Mouse (Mus musculus) naive thymus-derived CD4-positive, alpha-beta T cell, adult 2 months (primary cell): ENCODE data around the gene Rassf6.
"Not testable (repeated sequence)": the region's sequence is repeated elsewhere in the genome, so short reads cannot be mapped to it uniquely, and the experiment has no call there.

ENCODE experiments used
- DNase-seq: peaks from one replicate; pipeline ENCODE4 v3.0.0-alpha.2; 2011; ENCODE audit warnings: low read depth

Rassf6 gene

GRCm38 (mm10) chr5:90624708-90625425 lies 15.6 kb downstream of the Rassf6 start:
- no peak for DNase-seq

- DNase-seq = no peak
Measured at GRCm38 (mm10) chr5:90623209-90623608, 17.2 kb downstream of the Rassf6 start.

- DNase-seq = no peak
Measured at GRCm38 (mm10) chr5:90621726-90622125, 18.7 kb downstream of the Rassf6 start.

- no peak for DNase-seq
Measured at GRCm38 (mm10) chr5:90621316-90621715, 19.1 kb downstream of the Rassf6 start.

GRCm38 (mm10) chr5:90617859-90618258 lies 22.6 kb downstream of the Rassf6 start:
- no peak for DNase-seq

- DNase-seq = not testable (repeated sequence)
Measured at GRCm38 (mm10) chr5:90612751-90613150, 27.7 kb downstream of the Rassf6 start.

DNA sequence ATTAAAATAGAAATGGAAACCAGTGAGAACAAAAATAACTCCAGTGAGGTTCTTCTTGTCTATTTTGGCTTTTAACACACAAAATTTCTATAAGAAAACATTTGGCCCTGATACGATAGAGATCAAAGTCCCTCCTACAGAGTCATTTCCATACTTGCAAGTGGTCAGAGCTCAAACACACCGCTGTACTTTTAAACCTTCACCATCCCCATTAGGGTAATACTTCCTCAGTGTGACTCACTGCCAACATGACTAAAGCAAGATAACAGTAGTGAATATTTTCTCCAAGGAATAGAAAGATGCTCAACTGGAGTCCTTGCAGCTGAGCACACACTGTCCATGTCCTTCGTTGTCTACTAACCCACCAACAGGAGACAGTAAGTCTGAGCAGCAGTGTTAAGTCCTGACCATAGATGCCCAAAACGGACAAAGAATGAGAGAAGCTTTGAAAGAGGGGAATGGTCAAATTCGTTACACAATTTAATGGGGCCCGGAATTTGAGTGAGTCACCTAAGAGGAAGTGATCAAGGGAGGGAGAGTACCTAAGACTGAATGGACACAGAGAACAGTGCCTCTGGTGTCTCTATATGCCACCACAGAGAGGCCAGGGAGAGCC lies 28.4 kb downstream of the Rassf6 start:
- DNase-seq = no peak

DNA sequence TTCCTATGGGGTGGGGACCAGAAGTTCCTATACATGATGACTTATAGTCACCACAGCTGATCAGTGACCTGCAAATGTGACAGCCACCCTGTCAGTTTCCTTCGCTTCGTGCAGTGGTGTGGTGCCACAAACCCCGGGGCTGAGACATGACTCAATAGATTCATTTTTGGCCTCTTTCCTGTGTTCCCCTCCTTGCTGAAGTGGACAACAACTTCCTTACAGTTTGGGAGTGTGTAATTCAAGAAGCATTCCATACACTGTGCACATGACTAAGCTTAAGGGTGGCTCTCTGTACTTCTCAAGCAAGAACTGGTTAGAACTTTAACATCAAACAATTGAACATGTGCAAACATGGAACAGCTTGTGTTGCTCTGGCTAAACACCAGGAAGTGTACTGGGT lies 29.1 kb downstream of the Rassf6 start:
- no peak for DNase-seq

- DNase-seq = no peak
Measured at GRCm38 (mm10) chr5:90608906-90609305, 31.6 kb downstream of the Rassf6 start.

DNA sequence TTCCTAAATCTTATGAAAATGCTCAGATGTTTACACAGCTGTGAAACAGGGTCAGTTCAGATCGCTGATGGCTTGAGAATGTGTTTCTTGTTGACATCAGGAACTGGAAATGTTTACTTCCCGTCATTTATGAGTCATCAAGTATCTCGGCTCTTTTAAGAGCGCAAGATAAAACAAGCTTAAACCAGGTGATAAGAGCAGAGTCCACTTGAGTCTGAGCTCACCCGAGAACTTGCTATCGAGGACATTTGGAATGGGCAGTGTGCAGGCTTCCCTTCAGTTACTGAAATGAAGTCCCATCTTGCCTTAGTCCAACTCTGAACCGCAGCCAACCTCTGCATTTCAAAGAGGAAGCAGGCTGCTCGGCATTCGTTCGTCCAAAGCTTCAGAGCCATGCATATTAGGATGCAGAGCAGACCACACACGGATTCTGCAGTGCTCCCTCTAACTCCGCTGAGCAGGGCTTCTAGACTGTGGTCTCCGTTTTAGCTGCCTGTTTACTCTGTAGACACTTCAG lies 37.0 kb downstream of the Rassf6 start:
- DNase-seq = no peak

DNA sequence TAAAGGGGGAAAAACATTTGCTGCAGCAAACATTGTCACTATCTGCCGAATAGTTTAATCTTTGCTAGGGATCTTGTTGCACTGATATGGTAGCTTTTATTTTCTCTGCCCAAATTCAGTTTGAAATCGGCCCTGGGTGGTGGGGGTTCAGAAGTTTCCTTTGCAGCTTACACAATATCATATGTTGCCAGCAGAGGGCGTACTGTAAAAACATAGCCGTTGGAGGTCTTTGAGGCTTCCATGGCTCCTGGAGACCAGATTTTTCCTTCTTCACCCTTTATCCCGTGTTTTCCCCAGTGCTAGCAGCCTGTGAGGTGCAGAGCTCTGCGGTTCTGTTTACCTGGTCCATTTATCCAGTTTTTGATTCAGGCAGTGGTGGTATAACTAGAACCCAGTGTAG lies 39.0 kb downstream of the Rassf6 start:
- peak; percentile 34 for DNase-seq

DNA sequence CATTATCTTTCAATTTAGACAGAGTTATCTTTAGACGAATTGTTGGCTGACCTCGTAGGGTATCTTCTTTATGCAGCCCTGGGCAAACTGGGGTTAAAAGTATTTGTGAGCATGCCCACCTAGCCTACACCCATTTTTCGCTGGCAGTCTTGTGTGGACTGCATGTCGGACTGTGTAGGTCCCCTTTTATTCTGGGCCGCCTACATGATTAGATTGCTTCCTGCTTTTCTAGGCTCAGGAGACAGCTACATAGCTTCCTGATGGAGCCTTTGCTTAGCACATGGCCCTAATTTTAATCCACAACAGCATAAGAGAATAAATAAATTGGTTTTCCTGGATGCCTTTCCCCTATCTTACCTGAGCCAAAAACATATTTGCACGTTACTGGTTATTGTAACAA lies 44.3 kb downstream of the Rassf6 start:
- no peak for DNase-seq

DNA sequence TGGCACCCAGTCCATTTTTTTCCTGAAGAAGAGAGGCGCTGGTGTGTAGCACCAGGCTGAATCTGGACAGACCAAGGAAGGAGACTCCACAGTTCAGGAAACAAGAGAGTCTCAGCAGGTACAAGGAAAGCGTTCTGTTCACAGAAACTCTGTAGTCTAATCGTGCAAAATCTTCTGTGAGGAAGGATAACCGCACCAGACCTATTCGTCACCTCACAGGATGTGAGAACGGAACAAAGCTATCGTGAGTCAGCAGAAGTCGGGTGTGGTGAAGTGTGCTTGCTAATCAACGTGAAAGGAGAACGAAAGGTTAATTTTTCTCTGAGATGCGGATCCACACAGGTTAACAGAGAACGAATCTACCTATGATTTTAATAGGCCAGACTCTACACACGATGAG lies 45.5 kb downstream of the Rassf6 start:
- peak; percentile 18 for DNase-seq

DNA sequence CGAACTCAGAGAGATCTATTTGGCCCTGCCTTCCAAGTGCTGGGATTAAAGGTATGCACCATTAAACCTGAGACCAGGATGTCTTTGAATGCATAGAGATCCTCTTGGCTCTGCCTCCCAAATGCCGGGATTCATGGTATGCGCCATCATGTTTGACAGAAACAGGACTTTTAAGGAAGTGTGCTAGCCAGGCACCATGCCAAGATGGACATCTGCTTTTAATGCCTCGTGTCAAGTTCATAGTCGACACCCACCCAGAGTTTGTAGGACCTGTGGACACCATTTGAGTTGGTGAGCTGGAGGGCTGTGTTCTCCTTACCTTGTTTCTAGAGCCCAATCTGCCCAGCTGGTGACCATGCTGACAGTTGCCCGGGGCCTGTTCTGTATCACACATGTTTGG lies 48.5 kb downstream of the Rassf6 start:
- DNase-seq = no peak

- no peak for DNase-seq
Measured at GRCm38 (mm10) chr5:90590676-90591075, 49.8 kb downstream of the Rassf6 start.

DNA sequence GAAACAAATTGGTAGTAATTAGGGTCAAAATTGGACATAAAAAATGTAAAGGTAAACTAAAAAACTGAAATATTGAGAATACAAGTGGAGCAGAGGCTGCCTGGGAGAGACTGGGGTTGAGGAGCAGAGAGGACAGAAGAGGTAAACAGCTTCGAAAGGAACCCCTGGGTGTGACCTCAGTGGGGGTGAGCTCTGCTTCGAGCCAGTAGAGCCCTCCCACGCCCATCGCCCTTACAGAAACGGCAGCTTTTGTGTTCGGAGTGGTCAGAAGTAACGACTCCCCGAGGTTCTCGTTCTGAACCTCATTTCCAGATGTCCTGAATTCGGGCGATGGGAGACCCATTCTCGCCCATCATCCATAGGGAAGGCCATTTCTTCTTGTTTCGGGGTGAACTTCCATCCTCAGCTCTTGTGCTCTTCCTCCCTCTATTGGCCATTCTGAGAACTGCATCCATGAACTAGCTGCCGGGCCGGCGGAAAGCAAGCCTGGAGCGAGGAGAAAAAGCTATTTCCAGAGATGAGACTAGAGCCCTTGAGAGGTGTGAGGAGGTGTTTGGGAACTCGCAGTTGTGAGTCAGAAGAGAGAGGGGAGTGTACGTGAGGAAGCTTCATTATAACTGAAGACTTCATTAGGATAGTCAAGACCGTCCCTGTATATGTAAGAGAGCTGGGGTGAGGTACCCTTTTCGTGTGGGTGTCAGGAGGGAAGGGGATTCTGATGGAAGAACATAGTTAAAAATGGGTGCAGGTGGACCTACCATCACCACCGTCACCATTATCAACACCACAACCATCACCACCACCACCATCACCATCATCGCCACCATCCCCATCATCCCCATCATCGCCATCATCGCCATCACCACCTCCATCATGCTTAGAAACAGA lies 51.5 kb downstream of the Rassf6 start:
- peak; percentile 73 for DNase-seq

DNA sequence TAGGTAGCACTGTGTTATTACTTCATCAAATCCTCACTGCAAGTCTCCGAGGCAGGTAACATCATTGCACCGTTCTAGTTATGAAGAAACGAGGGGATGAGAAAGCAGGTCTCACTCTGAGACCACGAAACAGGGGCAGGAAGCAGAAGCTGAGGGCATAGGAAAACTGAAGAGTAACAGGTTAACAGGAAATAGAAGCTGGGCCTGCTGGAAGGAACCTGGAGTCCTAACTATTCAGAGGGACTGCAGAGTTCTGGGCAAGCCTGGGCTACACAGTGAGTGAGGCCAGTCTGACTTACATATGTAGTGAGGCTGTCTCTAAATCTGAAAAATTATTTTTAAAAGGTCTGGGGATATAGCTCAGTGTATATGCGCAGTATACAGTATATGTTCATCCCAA lies 52.4 kb downstream of the Rassf6 start:
- DNase-seq = no peak

DNA sequence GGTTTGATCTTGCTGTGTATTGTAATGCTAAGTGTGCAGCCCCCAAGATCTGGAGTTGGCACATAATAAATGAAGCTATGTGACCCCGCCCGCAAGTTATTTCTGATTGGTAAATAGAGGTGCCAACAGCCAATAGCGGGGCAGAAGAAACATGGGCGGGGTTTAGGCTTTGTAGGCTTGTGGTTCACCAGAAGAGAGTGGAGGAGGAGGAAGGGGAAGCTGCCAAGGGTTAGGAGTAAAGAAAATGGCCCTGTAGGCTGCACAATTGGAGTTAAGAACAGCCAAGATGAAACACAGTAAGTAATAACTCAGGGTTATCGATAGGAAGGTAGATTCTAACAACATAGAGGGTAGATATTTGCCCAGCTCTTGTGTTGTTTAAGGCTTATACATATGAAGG lies 53.9 kb downstream of the Rassf6 start:
- DNase-seq = no peak

DNA sequence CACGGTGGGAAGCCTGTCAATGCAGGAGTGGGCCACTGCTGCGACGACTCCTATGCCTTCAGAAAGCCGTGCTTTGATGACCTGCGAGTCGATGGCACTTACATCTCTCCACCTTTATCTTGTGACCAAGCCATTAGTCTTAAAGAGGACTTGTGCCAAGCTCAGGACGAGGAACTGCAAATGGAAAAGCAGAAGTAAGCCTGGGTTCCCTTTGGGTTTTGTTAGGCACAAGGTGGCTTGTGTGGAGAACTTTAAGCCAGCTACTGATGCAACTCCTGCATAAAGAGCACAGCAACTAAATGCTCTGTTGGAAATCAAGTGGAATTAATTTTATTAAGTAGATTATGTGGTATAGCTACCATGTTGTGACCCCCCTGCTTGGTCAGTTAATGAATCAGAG lies 55.7 kb downstream of the Rassf6 start:
- no peak for DNase-seq

- DNase-seq = no peak
Measured at GRCm38 (mm10) chr5:90582179-90582578, 58.3 kb downstream of the Rassf6 start.

GRCm38 (mm10) chr5:90579556-90579955 lies 60.9 kb downstream of the Rassf6 start:
- no peak for DNase-seq

- DNase-seq = no peak
Measured at GRCm38 (mm10) chr5:90577751-90578150, 62.7 kb downstream of the Rassf6 start.

DNA sequence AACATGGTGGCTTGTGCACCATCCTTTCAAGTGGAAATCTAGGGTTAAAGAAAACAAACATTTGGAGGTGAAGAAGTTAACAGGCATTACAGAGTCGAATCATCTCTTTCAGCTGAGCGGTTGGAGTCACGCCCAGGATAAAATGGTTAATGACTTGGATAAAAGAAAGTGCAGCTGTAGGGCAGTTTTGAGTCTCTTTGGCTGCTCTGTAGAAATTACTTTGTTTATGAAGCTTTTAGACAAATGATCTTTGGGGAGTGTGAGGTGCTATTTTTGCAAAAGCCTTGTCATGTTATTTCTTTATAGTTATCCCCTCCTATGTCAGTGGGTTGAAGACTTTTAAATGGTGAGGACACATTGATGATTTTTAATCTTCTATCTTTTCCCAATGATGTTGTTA lies 69.2 kb downstream of the Rassf6 start:
- no peak for DNase-seq
